Mouse (Mus musculus): ENCODE data around the gene Tmem108.

DNA sequence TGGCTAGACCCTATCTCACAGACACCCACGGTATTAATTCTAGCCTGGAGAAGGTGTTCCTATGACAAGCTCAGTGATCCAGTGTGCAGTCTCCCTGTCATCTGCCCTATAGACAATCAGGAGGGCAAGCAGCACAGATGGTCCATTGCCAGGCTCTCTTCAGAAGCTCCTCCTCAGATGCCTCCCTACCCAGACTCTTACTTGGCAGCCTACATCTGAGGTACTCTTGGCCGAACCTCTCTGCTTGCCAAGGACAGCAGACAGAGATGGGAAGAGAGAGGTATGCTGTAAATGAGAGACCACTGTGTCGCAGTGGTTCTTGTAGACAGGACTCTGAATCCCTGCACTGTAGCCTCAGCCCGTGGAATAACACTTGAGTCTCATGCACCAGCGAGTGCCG lies 181.0 kb downstream of the Tmem108 start:
- TF ChIP-seq POLR2A (IDR thresholded peaks at IDR 0.05; ENCODE audit: borderline replicate concordance, low read depth, low read length) (no peak), CTCF (IDR thresholded peaks at IDR 0.05; ENCODE audit: low read depth, low read length) (no peak)

Data from bone marrow macrophage, adult 2 months (primary cell).